Mouse (Mus musculus): ENCODE results near the gene Dhrs13.
"Not testable (repeated sequence)": the region's sequence is repeated elsewhere in the genome, so short reads cannot be mapped to it uniquely, and the experiment has no call there.

Dhrs13 gene

GRCm38 (mm10) chr11:78031947-78032808, at the start of gene Dhrs13:
Dhrs13 (plus strand) TSS chr11:78032280.
- DNase-seq: peak; percentile 96 to 98

- peak; percentile 99 to 100 for DNase-seq
These were observed 49.6 kb upstream of the Dhrs13 start, which contains the start of gene Phf12 for GRCm38 (mm10) chr11:77982441-77982905. Phf12 (plus strand) TSS chr11:77982754.

- DNase-seq: peak; percentile 33 to 57
These were observed 48.7 kb upstream of the Dhrs13 start for GRCm38 (mm10) chr11:77983191-77983936.

GRCm38 (mm10) chr11:77983937-77984835, 47.9 kb upstream of the Dhrs13 start:
- peak; percentile 67 to 84 for DNase-seq

GRCm38 (mm10) chr11:77984836-77985231, 47.2 kb upstream of the Dhrs13 start:
- peak; percentile 69 to 71 for DNase-seq

GRCm38 (mm10) chr11:77985541-77986065, 46.5 kb upstream of the Dhrs13 start:
- DNase-seq: no peak

DNA sequence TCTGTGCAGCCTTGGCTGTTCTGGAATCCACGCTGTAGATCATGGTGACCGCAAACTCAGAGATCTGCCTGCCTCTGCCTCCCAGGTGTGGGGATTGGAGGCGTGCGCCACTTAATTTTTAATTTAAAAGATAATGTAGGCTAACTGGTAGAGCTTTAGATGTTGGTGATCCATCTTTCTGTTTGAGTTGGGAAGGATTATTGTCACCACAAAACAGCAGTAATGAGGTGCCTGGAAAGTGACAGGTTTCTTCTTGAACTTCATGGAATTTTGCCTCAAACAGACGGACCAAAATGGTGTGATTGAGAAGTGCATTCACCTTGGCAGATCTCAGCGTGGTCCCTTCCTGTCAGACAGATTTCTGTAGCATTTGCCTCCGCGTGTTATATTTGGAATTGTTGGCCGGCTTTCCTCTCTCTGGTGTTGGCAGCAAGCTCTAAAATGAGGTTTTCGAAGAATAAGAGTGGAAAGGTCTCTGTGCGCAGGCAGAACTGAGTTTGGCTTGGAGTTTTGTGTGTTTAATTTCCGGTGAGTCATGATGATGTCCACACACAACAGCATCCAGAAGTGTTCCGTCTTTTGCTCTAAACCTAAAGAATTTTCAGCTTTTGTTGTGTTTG, 42.9 kb upstream of the Dhrs13 start:
- no peak for DNase-seq

DNA sequence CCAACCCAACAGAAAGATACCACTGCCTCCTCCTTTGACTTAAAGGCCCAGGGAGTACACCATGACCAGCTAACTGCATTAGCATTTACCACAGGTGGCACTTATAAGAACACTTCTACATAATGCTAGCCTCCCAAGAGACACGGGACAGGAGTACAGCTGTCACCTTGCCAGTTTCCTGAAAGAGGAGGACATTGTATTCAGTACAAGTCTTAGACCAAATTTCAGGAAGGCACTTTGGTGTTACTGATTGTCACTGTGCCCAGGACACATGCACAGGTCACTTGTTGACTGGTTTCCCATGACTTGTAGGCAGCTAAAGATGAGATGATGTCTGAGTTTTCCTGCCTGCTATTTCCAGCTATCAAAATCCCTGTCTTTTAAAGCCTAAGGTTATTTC, 36.5 kb upstream of the Dhrs13 start:
- DNase-seq: peak; percentile 13 to 27

DNA sequence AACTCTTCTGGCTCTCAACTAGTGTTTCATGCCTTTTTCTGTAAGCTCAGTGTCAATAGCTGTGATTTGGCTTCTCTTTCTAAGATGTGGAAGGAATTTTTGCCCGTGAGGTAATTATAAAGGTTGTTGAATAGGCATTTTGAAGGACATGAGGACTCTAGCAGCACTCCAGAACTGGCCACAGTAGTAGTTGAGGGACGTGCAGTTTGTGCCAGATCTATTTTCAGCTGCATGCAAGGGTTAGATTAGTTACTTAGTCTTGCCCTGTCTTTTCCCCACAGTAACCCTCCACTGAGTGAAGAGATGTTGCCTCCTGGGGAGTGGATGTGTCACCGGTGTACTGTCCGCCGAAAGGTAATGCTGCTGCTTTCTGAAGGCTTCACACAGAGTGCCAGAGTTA, 25.6 kb upstream of the Dhrs13 start:
- DNase-seq: no peak

DNA sequence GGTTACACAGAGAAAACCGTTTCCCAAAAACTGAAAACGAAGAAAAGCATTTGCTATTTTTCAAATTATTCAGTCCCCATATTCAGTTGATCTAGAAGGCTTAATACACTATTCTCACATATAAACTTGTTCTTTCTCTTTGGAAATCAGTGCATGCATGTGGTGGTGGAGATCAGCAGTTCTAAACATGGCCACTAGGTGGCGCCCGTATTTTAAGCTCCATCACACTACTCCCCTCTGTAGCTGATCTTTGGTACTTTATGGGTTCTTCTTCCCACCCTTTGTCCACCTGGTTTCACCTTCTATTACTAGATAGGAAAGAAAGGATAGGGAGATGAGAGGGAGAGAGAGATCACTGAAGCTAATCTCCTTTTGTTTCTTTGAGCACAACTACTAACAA, 12.4 kb upstream of the Dhrs13 start:
- peak; percentile 67 to 90 for DNase-seq

- DNase-seq: peak in 1 of 2 experiments; percentile 67
These were observed 8.5 kb upstream of the Dhrs13 start for GRCm38 (mm10) chr11:78023607-78024006.

DNA sequence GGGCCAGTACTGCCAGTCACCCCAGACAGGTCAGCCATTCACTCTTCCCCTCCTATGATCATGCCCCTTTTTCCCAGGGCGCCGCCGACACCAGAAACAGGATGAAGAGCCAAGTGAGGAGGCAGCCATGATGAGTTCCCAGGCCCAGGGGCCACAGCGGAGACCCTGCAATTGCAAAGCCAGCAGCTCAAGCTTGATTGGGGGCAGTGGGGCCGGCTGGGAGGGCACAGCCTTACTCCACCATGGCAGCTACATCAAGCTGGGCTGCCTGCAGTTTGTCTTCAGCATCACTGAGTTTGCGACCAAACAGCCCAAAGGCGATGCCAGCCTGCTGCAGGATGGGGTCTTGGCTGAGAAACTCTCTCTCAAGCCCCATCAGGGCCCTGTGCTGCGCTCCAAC, 2.8 kb upstream of the Dhrs13 start:
- no peak for DNase-seq

DNA sequence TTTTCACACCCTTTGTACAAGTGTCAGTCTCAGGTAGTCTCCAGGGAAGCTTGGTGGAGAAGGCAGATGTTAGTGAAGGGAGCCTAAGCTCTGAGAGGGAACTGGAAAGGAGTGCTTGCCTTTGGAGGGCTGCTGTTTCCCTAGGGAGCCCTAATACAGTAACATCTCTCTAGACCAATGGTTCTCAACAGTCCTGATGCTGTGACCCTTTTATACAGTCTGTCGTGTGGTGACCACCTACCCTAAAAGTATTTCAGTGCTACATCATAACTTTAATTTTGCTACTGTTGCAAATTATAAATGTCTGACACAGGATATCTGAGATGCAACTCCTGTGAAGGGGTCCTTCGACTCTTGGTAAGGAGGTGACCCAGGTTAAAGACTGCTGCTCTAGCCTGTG, 1.5 kb upstream of the Dhrs13 start:
- DNase-seq: no peak

- DNase-seq: no peak
These were observed 691 bp upstream of the Dhrs13 start for GRCm38 (mm10) chr11:78031389-78031788.

GRCm38 (mm10) chr11:78032809-78033195, 722 bp downstream of the Dhrs13 start:
- no peak for DNase-seq

GRCm38 (mm10) chr11:78033931-78034617, 2.0 kb downstream of the Dhrs13 start:
- no peak for DNase-seq

DNA sequence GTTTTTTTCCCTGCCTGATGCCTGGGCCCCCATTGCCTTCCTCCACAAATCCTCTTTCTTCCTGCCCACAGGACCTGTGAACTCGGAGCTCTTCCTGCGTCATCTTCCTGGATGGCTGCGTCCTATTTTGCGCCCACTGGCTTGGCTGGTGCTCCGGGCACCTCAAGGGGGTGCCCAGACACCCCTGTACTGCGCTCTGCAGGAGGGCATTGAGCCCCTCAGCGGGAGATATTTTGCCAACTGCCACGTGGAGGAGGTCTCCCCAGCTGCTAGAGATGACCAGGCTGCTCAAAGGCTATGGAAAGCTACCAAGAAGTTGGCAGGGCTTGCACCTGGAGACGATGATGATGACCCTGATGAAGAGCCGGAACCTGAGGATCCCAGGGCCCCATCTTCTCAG, 4.7 kb downstream of the Dhrs13 start:
- DNase-seq: no peak

- DNase-seq: peak; percentile 56 to 86
These were observed 6.0 kb downstream of the Dhrs13 start, which contains the start of gene Flot2 for GRCm38 (mm10) chr11:78037831-78038752. Flot2 (plus strand) TSS chr11:78037931.

- DNase-seq: no peak
These were observed 8.8 kb downstream of the Dhrs13 start for GRCm38 (mm10) chr11:78040878-78041277.

- DNase-seq: not testable (repeated sequence)
These were observed 10.3 kb downstream of the Dhrs13 start for GRCm38 (mm10) chr11:78042290-78042870.
